Mouse (Mus musculus): ENCODE results near the gene Apba3. TPM values are rescaled to one million over a fixed set of nuclear protein-coding genes. Genes with fewer than 3 reads are reported as not detected.

The Apba3 gene
- total and polyA plus RNA-seq, 2 experiments from 2014 or later: 24.8 to 43.3 TPM

GRCm38 (mm10) chr10:81289811-81290210, 23.1 kb downstream of the Apba3 start:
- ATAC-seq (no peak), DNase-seq (no peak)
- Histone ChIP-seq H3K4me3 (ENCODE audit: low read depth, low read length) (no peak overlapping the region), H3K4me2 (ENCODE audit: low read depth) (no peak overlapping the region), H3K9ac (no peak overlapping the region), H3K36me3 (ENCODE audit: insufficient read depth) (no peaks in the 10 kb centered on the region), H3K9me3 (ENCODE audit: low read length) (no peaks in the 10 kb centered on the region), H3K27ac (ENCODE audit: low read depth, low read length) (no peak overlapping the region), H3K27me3 (ENCODE audit: insufficient read depth, low read length) (no peaks in the 10 kb centered on the region), H3K4me1 (ENCODE audit: insufficient read depth) (peaks cover 9% of the 10 kb centered on the region)
- 58% methylated on average over 14 of the region's 14 CpGs for WGBS
- no peak for TF ChIP-seq CTCF (IDR thresholded peaks at IDR 0.05; ENCODE audit: low read depth)

DNA sequence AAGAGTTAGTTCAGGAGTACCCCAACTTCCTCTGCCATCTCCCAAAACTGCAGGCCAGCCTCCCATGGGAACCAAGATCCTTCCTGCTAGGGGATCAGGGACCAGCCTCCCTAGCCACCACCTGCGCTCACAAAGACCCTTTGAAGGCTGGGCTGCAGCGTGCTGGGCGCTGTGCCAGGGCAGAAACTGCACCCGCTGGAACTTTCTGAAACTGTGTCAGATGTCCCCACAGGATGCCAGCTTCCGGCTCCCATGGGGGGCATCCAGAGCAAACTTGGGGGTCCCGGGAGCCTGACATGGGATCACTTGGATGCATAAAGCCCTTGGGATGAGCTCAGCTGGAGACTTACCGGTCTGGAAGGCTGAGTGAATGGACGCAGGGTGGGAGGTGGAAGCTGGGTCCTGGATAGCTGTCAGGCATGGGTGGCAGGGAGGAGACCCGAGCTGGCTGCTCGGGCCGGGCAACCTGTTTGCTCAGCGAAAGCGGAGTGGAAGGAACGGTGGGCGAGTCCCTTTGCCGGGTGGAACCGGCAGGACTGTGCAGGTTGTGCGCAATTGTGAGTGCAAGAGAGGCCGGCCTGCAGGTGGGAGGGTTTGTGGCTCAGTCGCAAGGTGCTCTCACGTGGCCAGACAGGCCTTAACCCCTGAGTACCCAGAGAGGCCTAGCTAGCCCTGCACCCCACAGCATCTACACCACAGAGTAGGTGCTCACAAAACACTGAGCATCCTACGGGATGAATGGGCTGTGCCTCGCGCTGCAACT, 24.1 kb downstream of the Apba3 start:
- 12% methylated on average over 24 of the region's 24 CpGs for WGBS
- ATAC-seq: no peak
- Histone ChIP-seq H3K4me2 (ENCODE audit: low read depth) (no peak overlapping the region), H3K9me3 (ENCODE audit: low read length) (no peaks in the 10 kb centered on the region), H3K27me3 (ENCODE audit: insufficient read depth, low read length) (no peaks in the 10 kb centered on the region), H3K36me3 (ENCODE audit: insufficient read depth) (no peaks in the 10 kb centered on the region), H3K27ac (ENCODE audit: low read depth, low read length) (no peak overlapping the region), H3K4me3 (ENCODE audit: low read depth, low read length) (no peak overlapping the region), H3K4me1 (ENCODE audit: insufficient read depth) (peaks cover 10% of the 10 kb centered on the region), H3K9ac (no peak overlapping the region)
- TF ChIP-seq CTCF (IDR thresholded peaks at IDR 0.05; ENCODE audit: low read depth): no peak
- no peak for DNase-seq

DNA sequence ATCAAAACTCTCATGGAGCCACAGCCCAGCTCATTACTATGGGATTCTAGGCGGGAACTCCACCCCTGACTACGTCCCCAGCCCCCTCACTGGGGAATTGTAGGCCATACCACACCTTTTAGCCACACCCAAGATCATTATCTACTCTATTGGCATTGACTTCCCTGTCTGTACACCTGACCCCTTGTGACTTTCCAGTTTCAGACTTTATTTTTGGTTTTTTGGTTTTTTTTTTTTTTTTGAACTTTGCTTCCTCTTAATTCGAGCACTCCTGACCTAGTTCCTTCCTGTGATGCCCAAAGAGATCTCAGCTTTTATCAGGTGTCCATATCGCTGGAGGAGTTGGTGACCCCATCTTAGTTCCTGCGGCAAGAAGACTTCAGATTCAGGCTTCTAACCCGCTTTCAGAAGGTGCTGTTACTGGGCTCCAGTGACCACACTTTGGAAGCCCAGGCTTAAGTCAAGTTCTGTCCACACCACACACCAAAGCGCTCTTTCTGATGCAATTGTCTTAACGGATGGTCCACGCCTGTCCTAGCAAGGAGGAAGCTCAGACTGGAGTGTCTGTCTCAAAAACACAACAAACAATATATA, 24.8 kb downstream of the Apba3 start, which contains the start of gene Tjp3:
Gene Tjp3, minus strand, starts transcription at position 71 of the 594 bp plus-strand sequence.
- Histone ChIP-seq H3K27ac (ENCODE audit: low read depth, low read length) (no peak within 1 kb of the TSS), H3K36me3 (ENCODE audit: insufficient read depth) (no peaks in the 10 kb centered on the region), H3K4me2 (ENCODE audit: low read depth) (no peak within 1 kb of the TSS), H3K4me1 (ENCODE audit: insufficient read depth) (peaks cover 10% of the 10 kb centered on the region), H3K9me3 (ENCODE audit: low read length) (no peaks in the 10 kb centered on the region), H3K9ac (no peak within 1 kb of the TSS), H3K27me3 (ENCODE audit: insufficient read depth, low read length) (no peaks in the 10 kb centered on the region), H3K4me3 (ENCODE audit: low read depth, low read length) (no peak within 1 kb of the TSS)
- no peak for TF ChIP-seq CTCF (IDR thresholded peaks at IDR 0.05; ENCODE audit: low read depth)
- ATAC-seq (no peak), DNase-seq (no peak)
- 75% methylated on average over 9 of the region's 9 CpGs for WGBS

GRCm38 (mm10) chr10:81292554-81293333, 26.0 kb downstream of the Apba3 start, which contains the start of gene Pip5k1c:
Pip5k1c (plus strand) TSS chr10:81292963.
- Histone ChIP-seq H3K36me3 (ENCODE audit: insufficient read depth) (no peaks in the 10 kb centered on the region), H3K27ac (ENCODE audit: low read depth, low read length) (peak within 1 kb of the TSS; percentile 88), H3K4me1 (ENCODE audit: insufficient read depth) (peaks cover 10% of the 10 kb centered on the region), H3K9me3 (ENCODE audit: low read length) (no peaks in the 10 kb centered on the region), H3K4me2 (ENCODE audit: low read depth) (peak within 1 kb of the TSS; percentile 75), H3K9ac (peak within 1 kb of the TSS; percentile 85), H3K4me3 (ENCODE audit: low read depth, low read length) (peak within 1 kb of the TSS; percentile 68), H3K27me3 (ENCODE audit: insufficient read depth, low read length) (no peaks in the 10 kb centered on the region)
- peak; percentile 90 for TF ChIP-seq CTCF (IDR thresholded peaks at IDR 0.05; ENCODE audit: low read depth)
- WGBS: 2% methylated on average over 75 of the region's 80 CpGs
- peak; percentile 96 for ATAC-seq
- DNase-seq: peak; percentile 100

- Histone ChIP-seq H3K4me1 (ENCODE audit: insufficient read depth) (peaks cover 10% of the 10 kb centered on the region), H3K4me2 (ENCODE audit: low read depth) (peak overlapping the region; percentile 75), H3K27ac (ENCODE audit: low read depth, low read length) (peak overlapping the region; percentile 88), H3K27me3 (ENCODE audit: insufficient read depth, low read length) (no peaks in the 10 kb centered on the region), H3K9ac (peak overlapping the region; percentile 85), H3K36me3 (ENCODE audit: insufficient read depth) (no peaks in the 10 kb centered on the region), H3K9me3 (ENCODE audit: low read length) (no peaks in the 10 kb centered on the region), H3K4me3 (ENCODE audit: low read depth, low read length) (peak overlapping the region; percentile 68)
- peak; percentile 10 for TF ChIP-seq CTCF (IDR thresholded peaks at IDR 0.05; ENCODE audit: low read depth)
- no peak for DNase-seq
- no peak for ATAC-seq
- WGBS: 2% methylated on average over 25 of the region's 25 CpGs
Observed at GRCm38 (mm10) chr10:81293334-81294030, 26.7 kb downstream of the Apba3 start.

GRCm38 (mm10) chr10:81294442-81294841, 27.7 kb downstream of the Apba3 start:
- Histone ChIP-seq H3K4me3 (ENCODE audit: low read depth, low read length) (no peak overlapping the region; the same call in 1 of the 2 replicates), H3K27me3 (ENCODE audit: insufficient read depth, low read length) (no peaks in the 10 kb centered on the region), H3K36me3 (ENCODE audit: insufficient read depth) (no peaks in the 10 kb centered on the region), H3K4me1 (ENCODE audit: insufficient read depth) (peaks cover 10% of the 10 kb centered on the region), H3K27ac (ENCODE audit: low read depth, low read length) (no peak overlapping the region), H3K9me3 (ENCODE audit: low read length) (no peaks in the 10 kb centered on the region), H3K4me2 (ENCODE audit: low read depth) (peak overlapping the region; percentile 75), H3K9ac (peak overlapping the region; percentile 85)
- ATAC-seq (no peak), DNase-seq (no peak)
- 71% methylated on average over 8 of the region's 8 CpGs for WGBS
- TF ChIP-seq CTCF (IDR thresholded peaks at IDR 0.05; ENCODE audit: low read depth): no peak
